Mouse (Mus musculus) intestine, embryonic 14.5 days (tissue): ENCODE data around the gene Syne2. TPM values are rescaled to one million over a fixed set of nuclear protein-coding genes. Genes with fewer than 3 reads are reported as not detected.

Source experiments
- ATAC-seq: fragments of 200-750 bp; cut with Nextera tagmentation; replicated peaks from 2 replicates; pipeline ENCODE4 v1.8.0; 2017; ENCODE audit warnings: low read depth, moderate number of reproducible peaks, moderate TSS enrichment, moderate library complexity; ENCODE audit not compliant: low FRiP score, low TSS enrichment
- DNase-seq: peaks from one replicate; pipeline ENCODE4 v3.0.0-alpha.2; 2018; ENCODE audit warnings: low spot score
- H3K27ac ChIP-seq: fragments of 300-500 bp; sonication (generic); 2 replicates; pipeline ENCODE4 v1.5.1; 2014; ENCODE audit warnings: low read depth, mild to moderate bottlenecking, control low read depth
- H3K27me3 ChIP-seq: fragments of 300-500 bp; sonication (generic); replicated peaks from 2 replicates; pipeline ENCODE4 v1.6.1; 2014; ENCODE audit warnings: low read length, control low read depth; ENCODE audit not compliant: control insufficient read depth, insufficient read depth
- H3K36me3 ChIP-seq: fragments of 300-500 bp; sonication (generic); 2 replicates; pipeline ENCODE4 v1.6.1; 2014; ENCODE audit warnings: low read length, control low read depth; ENCODE audit not compliant: control insufficient read depth, insufficient read depth
- H3K4me1 ChIP-seq: fragments of 300-500 bp; sonication (generic); replicated peaks from 2 replicates; pipeline ENCODE4 v1.6.1; 2014; ENCODE audit warnings: low read length, control low read depth, mixed read lengths; ENCODE audit not compliant: control insufficient read depth, insufficient read depth
- H3K4me2 ChIP-seq: fragments of 300-500 bp; sonication (generic); 2 replicates; pipeline ENCODE4 v1.6.1; 2014; ENCODE audit warnings: low read length
- H3K4me3 ChIP-seq: fragments of 300-500 bp; sonication (generic); 2 replicates; pipeline ENCODE4 v1.5.1; 2014; ENCODE audit warnings: low read depth, low read length, control low read depth, mixed read lengths
- H3K9ac ChIP-seq: fragments of 300-500 bp; sonication (generic); 2 replicates; pipeline ENCODE4 v1.6.1; 2014; ENCODE audit warnings: mild to moderate bottlenecking, low read length
- H3K9me3 ChIP-seq: fragments of 300-500 bp; sonication (generic); 2 replicates; pipeline ENCODE4 v1.6.1; 2016; ENCODE audit warnings: low read length, control low read depth; ENCODE audit not compliant: control insufficient read depth
- WGBS: fragments of 180-500 bp; shearing (Covaris S2); extraction: QIAGEN DNeasy Blood & Tissue Kit; methylation state at CpG from one replicate; pipeline ENCODE4 v1.1.7; 2014; 5-methylcytosine and 5-hydroxymethylcytosine counted together
- polyA plus RNA-seq: library from polyadenylated mRNA; unstranded; fragments of >200 nt; fragmentation: Nextera tagmentation; extraction: Ambion mirVana; gene quantifications from 2 replicates; pipeline ENCODE4 v1.2.1, GENCODE M21; 2014

The Syne2 gene
- polyA plus RNA-seq, 1 experiment from 2014 or later: 41.5 TPM

DNA sequence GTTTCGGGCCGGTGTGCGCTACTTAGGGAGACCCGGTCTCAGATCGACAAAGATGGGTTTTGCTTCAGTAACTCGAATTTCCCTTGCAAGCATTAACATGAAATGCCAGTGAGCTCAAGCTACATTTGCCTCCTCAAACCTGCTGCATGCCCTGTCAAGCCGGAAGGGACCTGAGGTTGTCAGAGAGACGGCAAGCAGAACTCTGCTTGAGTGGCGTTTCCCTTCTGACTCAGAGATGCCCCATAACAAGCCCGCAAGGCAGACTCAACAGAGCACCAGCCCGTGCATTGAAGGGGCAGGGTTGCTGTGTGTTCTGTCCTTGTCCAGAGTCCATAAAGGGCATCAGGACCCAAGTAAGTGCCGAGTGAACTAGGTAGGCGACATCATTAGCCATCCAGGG is 269.1 kb downstream of the Syne2 start:
- no peak overlapping the region for H3K9ac ChIP-seq
- DNase-seq: no peak

DNA sequence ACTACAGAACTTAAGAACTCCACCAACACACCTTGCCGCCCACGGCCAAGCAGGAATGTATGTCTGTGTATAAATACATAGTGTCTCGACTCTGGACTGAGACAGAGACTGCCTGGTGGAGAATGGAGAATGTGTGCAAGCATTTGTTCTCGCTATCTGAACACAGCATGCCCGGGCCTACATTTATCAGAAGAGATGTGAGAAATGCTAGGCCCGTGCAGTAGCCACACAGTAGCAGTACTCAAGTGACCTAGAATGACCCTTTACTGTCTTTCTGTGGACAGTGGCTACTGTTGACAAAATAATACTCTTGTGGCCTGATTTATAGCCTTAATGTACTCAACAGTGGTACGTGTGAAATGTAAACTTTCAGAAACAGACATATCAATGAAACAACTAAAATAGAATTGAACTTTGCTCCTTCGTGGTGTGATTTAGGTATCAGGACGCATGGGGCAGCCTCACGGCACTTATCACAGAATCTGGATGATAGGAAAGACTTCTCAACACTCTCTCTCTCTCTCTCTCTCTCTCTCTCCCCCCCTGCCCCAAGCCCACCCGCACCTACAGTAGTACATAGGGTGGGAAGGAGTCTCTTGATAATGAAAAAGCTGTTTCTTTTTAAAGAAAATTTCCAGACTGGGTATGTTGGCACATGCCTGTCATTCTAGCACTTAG is 275.0 kb downstream of the Syne2 start:
- H3K27ac ChIP-seq: no peak overlapping the region
- H3K4me1 ChIP-seq: 0 out of 2 replicates have a peak, but pooled peaks cover 7% of the 10 kb centered on the region
- no peaks in the 10 kb centered on the region for H3K27me3 ChIP-seq
- H3K4me3 ChIP-seq: no peak overlapping the region
- WGBS: 75% methylated on average over 11 of the region's 11 CpGs
- H3K36me3 ChIP-seq: peaks cover 36% of the 10 kb centered on the region
- H3K4me2 ChIP-seq: no peak overlapping the region
- H3K9me3 ChIP-seq: no peaks in the 10 kb centered on the region
- ATAC-seq: no peak
- no peak overlapping the region for H3K9ac ChIP-seq
- no peak for DNase-seq

More for the DNA sequence above, 269.1 kb downstream of the Syne2 start:
- Histone ChIP-seq H3K4me1 (no peaks in the 10 kb centered on the region), H3K9me3 (no peaks in the 10 kb centered on the region), H3K36me3 (peaks cover 9% of the 10 kb centered on the region; the same call in 1 of the 2 replicates), H3K4me3 (no peak overlapping the region), H3K27ac (no peak overlapping the region), H3K4me2 (no peak overlapping the region), H3K27me3 (no peaks in the 10 kb centered on the region)
- 80% methylated on average over 13 of the region's 13 CpGs for WGBS
- ATAC-seq: no peak

DNA sequence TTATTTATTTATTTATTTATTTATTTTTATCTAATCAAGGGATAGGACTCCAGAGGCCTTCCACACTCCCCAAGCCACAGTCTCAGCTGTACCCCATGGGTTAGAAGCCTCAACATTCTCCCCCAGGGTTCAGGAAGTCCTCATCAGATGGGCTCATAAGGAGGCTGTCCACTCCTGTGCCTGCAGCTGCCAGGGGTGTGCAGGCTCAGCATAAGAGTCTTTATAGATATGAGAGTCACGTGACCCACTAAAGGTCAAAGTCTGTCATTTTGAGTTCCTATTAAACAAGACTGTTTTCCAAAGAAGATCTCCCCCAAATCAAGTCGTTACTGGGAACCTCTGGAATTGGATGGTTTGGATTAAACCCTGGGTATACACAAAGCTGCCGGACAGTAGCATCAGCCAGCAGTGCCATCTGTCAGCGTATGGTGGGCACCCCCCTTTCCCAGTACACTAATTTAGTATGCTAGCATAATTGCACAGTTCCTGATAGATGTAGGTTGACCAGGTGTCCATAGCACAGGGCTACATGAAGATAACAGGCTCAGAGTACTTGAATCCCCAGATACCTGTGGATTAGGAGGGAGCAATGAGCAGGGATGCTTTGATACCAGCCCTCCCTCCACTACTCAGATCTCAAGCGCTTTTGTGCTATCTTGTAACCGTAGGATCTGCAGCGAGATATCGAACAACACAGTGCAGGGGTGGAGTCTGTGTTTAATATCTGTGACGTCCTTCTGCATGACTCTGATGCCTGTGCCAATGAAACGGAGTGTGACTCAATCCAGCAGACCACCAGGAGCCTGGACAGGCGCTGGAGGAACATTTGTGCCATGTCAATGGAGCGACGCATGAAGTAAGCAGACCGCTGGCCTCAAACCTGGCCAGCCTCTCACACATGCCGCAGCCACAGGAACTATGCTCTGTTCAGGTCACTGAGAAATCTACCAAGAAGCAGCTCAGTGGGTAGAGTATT is 276.0 kb downstream of the Syne2 start:
- peaks cover 43% of the 10 kb centered on the region for H3K36me3 ChIP-seq
- WGBS: 85% methylated on average over 15 of the region's 15 CpGs
- DNase-seq (no peak), ATAC-seq (0 out of 2 replicates have a peak, but pooled peaks have one; percentile 27)
- H3K4me1 ChIP-seq: 0 out of 2 replicates have a peak, but pooled peaks cover 7% of the 10 kb centered on the region
- no peak overlapping the region for H3K9ac ChIP-seq
- no peak overlapping the region for H3K4me3 ChIP-seq
- no peaks in the 10 kb centered on the region for H3K27me3 ChIP-seq
- H3K27ac ChIP-seq: no peak overlapping the region
- no peaks in the 10 kb centered on the region for H3K9me3 ChIP-seq
- H3K4me2 ChIP-seq: no peak overlapping the region

DNA sequence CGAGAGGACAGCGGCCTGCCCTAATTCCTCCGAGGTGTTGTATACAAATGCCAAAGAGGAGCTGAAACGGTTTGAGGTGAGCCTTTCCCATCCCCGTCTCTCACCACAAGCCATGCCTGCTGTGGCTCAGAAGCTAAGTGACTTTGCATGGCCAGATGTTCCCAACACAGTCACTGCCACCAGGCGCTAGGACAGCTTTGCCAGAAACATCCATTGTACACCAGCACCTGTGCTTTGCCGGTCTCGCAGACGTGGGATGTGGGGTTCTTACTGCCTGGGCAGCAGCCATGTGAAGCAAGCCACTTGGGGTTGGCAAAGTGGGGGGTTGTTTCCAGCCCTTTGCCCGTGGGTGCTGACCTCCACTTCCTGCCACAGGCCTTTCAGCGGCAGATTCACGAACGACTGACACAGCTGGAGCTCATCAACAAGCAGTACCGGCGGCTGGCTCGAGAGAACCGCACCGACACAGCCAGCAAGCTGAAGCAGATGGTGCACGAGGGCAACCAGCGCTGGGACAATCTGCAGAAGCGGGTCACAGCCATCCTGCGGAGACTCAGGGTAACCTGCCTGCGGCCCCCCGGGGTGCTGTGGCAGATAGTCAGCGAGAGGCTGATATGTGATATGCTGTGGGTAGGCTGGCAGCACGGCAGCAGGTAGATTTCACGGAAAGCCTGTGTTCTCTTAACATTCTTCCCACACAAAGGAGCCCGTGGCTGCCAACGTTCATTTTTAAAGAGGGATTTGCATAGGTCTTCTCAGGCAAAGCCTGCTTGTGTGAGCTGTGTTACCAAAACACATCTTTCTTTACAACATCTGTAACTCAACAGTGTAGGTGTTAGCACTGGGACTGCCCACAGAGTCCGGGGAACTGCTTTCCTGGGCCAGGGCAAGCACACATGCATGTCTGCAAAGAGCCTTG is 277.4 kb downstream of the Syne2 start:
- Histone ChIP-seq H3K4me2 (no peak overlapping the region), H3K27me3 (no peaks in the 10 kb centered on the region), H3K4me1 (0 out of 2 replicates have a peak, but pooled peaks cover 7% of the 10 kb centered on the region), H3K27ac (no peak overlapping the region), H3K4me3 (no peak overlapping the region), H3K9ac (no peak overlapping the region), H3K36me3 (peaks cover 57% of the 10 kb centered on the region), H3K9me3 (no peaks in the 10 kb centered on the region)
- WGBS: 60% methylated on average over 30 of the region's 30 CpGs
- no peak for ATAC-seq
- DNase-seq: no peak

DNA sequence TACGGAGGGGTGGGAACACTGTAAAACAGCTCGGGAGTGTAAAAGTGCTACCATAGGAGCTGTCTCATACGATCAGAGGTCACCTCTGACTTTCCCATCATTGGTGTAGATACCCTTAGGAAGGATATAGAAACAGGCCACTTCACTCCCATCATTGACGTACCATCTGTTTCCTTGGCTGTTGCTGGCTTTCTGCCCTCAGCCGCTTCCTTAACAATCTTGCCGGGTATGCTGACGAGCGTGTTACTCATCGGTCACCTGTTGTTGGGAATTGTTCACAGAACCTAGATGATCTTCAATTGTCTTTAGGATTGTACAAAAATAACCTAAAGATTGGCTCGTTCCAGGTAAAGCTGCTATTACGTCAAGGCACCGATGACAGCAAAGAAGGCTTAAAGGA is 284.7 kb downstream of the Syne2 start:
- DNase-seq (no peak), ATAC-seq (no peak)
- Histone ChIP-seq H3K4me2 (no peak overlapping the region), H3K27me3 (no peaks in the 10 kb centered on the region), H3K4me3 (no peak overlapping the region), H3K9ac (no peak overlapping the region), H3K4me1 (no peaks in the 10 kb centered on the region), H3K27ac (no peak overlapping the region), H3K9me3 (no peaks in the 10 kb centered on the region), H3K36me3 (peaks cover 66% of the 10 kb centered on the region)
- WGBS: 92% methylated on average over 12 of the region's 12 CpGs

DNA sequence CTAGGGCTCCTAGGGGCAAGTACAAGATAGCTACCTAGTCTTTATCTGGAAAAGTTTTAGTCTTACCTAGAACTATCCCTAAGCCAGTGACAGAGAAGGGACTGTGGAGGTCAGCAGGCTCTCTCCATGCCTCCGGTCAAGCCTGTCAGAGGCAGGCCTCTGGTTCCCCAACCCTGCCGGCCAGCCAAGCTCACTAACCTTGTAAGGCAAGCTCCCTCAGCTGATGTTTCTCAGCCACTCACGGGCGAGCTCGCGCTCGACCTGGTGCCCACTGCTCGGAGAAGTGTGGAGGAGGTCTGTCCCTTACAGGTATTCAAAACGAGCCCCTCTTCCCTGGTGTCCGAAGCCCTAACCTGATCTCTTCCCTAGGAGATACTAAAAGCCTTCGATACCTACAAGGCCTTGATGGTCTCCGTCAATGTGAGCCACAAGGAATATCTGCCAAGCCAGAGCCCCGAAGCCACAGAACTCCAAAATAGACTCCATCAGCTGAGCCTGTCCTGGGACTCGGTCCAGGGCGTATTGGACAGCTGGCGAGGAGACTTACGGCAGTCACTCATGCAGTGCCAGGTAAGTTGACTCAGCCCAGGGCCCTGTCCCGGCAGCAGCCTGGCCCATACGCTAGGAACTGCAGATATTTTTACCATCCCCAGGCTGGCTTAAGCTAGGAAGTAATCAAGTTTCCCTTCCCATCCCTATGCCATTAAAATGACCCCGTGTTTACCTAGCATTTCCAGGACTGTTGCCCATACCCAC is 286.8 kb downstream of the Syne2 start:
- ATAC-seq: no peak
- Histone ChIP-seq H3K9me3 (no peaks in the 10 kb centered on the region), H3K9ac (no peak overlapping the region), H3K4me1 (no peaks in the 10 kb centered on the region), H3K4me3 (no peak overlapping the region), H3K27ac (no peak overlapping the region), H3K27me3 (no peaks in the 10 kb centered on the region), H3K36me3 (peaks cover 57% of the 10 kb centered on the region), H3K4me2 (no peak overlapping the region)
- DNase-seq: no peak
- WGBS: 92% methylated on average over 20 of the region's 20 CpGs

DNA sequence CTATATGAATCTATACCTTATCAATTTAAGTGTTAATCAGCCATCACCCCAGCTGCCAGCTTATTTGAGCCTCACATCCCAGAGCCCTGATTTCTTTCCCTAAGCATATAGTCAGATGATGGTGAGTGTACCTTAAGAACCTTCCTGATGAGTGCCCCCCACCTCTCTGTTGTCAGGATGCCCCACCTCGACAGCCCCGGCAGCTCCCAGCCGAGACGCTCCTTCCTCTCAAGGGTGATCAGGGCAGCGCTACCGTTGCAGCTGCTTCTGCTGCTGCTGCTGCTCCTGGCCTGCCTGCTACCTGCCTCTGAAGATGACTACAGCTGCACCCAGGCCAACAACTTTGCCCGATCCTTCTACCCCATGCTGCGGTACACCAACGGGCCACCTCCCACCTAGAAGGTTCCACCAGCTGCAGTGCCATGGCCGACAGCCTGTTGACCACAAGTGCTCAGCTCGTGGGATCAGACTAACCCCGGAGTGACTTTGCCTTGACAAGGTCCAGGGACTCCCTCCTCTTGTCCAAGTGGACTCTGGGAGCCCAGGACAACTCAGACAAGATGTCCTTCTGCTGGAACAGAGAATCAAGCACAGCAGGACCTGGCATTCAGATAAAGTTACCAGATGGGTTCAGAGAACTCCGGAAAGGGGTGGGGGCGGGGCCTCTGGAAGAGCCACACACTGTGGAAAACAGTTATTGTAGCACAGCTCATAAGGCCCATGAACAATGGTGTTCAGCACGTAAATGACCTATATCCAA is 291.9 kb downstream of the Syne2 start:
- H3K9ac ChIP-seq: no peak overlapping the region
- peaks cover 35% of the 10 kb centered on the region for H3K36me3 ChIP-seq
- H3K4me3 ChIP-seq: no peak overlapping the region
- ATAC-seq (no peak), DNase-seq (no peak)
- WGBS: 92% methylated on average over 15 of the region's 15 CpGs
- no peaks in the 10 kb centered on the region for H3K4me1 ChIP-seq
- no peak overlapping the region for H3K4me2 ChIP-seq
- no peaks in the 10 kb centered on the region for H3K27me3 ChIP-seq
- no peaks in the 10 kb centered on the region for H3K9me3 ChIP-seq
- no peak overlapping the region for H3K27ac ChIP-seq
